Mouse (Mus musculus) midbrain, embryonic 12.5 days (tissue): ENCODE measurements around the gene Ucn2. TPM values are rescaled to one million over a fixed set of nuclear protein-coding genes. Genes with fewer than 3 reads are reported as not detected.

Experiments
- ATAC-seq: fragments of 200-750 bp; cut with Nextera tagmentation; 2 replicates; pipeline ENCODE4 v1.8.0; 2017; ENCODE audit warnings: low read depth, moderate TSS enrichment, moderate library complexity; ENCODE audit not compliant: low FRiP score
- H3K27ac ChIP-seq: fragments of 300-500 bp; sonication (generic); replicated peaks from 2 replicates; pipeline ENCODE4 v1.5.1; 2016; ENCODE audit warnings: mild to moderate bottlenecking
- H3K27me3 ChIP-seq: fragments of 300-500 bp; sonication (generic); 2 replicates; pipeline ENCODE4 v1.6.1; 2016; ENCODE audit warnings: mild to moderate bottlenecking
- H3K36me3 ChIP-seq: fragments of 300-500 bp; sonication (generic); 2 replicates; pipeline ENCODE4 v1.6.1; 2016
- H3K4me1 ChIP-seq: fragments of 300-500 bp; sonication (generic); 2 replicates; pipeline ENCODE4 v1.6.1; 2016
- H3K4me2 ChIP-seq: fragments of 300-500 bp; sonication (generic); replicated peaks from 2 replicates; pipeline ENCODE4 v1.6.1; 2016; ENCODE audit warnings: mild to moderate bottlenecking, moderate library complexity
- H3K4me3 ChIP-seq: fragments of 300-500 bp; sonication (generic); 2 replicates; pipeline ENCODE4 v1.5.1; 2016; ENCODE audit warnings: mild to moderate bottlenecking
- H3K9ac ChIP-seq: fragments of 300-500 bp; sonication (generic); replicated peaks from 2 replicates; pipeline ENCODE4 v1.6.1; 2016; ENCODE audit warnings: mild to moderate bottlenecking, moderate library complexity
- H3K9me3 ChIP-seq: fragments of 300-500 bp; sonication (generic); 2 replicates; pipeline ENCODE4 v1.6.1; 2016; ENCODE audit warnings: mild to moderate bottlenecking
- WGBS: fragments of 180-500 bp; shearing (Covaris S2); methylation state at CpG from one replicate; pipeline ENCODE4 v1.1.7; 2016; 5-methylcytosine and 5-hydroxymethylcytosine counted together
- polyA plus RNA-seq: library from polyadenylated mRNA; unstranded; fragments of >200 nt; fragmentation: Nextera tagmentation; extraction: Ambion mirVana; gene quantifications from 2 replicates; pipeline ENCODE4 v1.2.1, GENCODE M21; 2016

Gene Ucn2
- polyA plus RNA-seq, 1 experiment from 2014 or later: not detected

DNA sequence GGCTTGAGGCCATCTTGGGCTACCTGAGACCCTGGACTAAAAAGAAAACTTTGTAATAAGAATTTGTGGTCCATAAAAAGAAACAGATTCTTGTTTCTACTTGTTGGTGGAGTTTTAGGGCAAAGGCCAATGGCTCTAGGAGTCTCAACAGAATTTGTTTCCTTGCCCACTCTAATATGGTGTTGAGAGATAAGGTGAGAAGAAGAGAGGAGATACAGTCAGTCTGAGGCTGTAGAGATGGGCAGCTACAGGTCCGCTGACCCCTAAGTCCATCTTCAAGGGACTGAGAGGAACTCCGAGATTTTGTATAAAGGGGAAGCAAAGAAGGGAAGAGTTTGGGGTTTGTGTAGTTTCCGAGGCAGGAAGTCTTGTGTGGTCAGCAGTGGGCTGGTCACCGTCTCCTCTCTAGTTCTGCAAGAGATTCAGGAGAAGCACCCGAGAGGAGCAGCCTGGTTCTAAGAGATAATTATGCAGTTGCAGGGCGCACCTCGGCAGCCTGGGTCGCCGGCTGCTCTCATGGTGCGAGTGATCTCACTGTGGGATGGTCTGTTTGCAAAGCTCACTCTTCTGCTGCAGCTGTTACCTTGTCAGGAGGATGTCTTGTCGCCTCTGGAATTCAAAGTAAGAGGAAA is 31.3 kb downstream of the Ucn2 start:
- H3K27me3 ChIP-seq: no peaks in the 10 kb centered on the region
- H3K9me3 ChIP-seq: no peaks in the 10 kb centered on the region
- no peak overlapping the region for H3K4me3 ChIP-seq
- ATAC-seq: no peak
- H3K36me3 ChIP-seq: no peaks in the 10 kb centered on the region
- H3K27ac ChIP-seq: no peak overlapping the region
- 75% methylated on average over 11 of the region's 11 CpGs for WGBS
- no peak overlapping the region for H3K4me2 ChIP-seq
- H3K9ac ChIP-seq: no peak overlapping the region
- H3K4me1 ChIP-seq: no peaks in the 10 kb centered on the region

DNA sequence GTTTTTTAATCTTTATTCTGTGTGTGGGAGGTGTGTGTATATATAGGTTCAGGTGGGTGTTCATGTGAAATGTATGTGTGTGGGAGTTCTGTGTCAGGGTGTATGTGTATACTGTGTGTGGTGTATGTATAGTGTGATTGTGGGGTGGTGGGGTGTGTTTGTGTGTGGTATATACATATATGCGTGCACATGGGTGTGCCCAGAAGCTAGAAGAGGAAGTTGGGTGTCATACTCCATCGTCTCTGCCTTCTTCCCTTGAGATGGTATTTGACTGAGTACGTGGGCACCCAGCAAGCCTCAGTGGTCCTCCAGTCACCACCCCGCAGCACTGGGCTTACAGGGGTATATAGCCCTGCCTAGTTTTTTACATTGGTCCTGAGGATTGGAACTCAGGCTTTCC is 35.6 kb downstream of the Ucn2 start:
- Histone ChIP-seq H3K9me3 (no peaks in the 10 kb centered on the region), H3K27ac (no peak overlapping the region), H3K4me1 (no peaks in the 10 kb centered on the region), H3K4me3 (no peak overlapping the region), H3K27me3 (no peaks in the 10 kb centered on the region), H3K4me2 (no peak overlapping the region), H3K36me3 (no peaks in the 10 kb centered on the region), H3K9ac (no peak overlapping the region)
- ATAC-seq: no peak
- 87% methylated on average over 4 of the region's 4 CpGs for WGBS

DNA sequence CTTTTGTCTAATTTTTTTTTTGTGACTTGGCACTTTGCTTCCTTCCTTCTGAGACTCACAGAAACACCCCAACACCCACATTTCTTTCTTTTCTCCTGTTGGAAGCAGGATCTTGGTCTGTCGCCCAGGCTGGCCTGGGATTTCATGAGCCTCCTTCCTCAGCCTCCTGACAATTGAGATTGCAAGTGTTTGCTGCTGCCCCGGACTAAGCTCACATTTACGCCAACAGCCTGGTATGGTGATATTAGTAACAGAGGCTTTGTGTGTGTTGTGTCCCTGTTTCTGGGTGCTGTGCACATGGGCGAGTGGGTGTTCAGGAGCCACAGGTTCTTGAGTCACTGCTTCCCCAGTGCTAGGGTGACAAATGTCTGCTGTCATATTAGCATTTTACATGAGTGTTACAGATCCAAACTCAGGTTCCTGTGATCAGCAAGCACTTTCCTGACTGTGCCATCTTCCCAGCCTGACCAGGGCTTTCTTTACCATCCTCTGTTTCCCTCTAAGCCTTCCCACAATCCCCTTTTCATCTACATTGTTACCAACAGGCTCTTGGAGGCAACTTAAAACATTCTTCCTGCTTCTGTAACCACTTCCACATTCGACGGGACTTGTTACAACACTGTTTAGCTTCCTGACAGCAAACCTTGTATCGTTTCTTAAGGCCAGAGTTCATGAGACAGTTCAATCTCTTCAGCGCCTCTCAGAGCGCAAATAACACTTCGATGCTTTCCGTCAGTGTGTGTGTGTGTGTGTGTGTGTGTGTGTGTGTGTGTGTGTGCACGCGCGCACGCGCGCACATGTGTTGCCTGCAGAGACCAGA is 37.3 kb downstream of the Ucn2 start:
- H3K27ac ChIP-seq: no peak overlapping the region
- WGBS: 89% methylated on average over 17 of the region's 17 CpGs
- H3K27me3 ChIP-seq: no peaks in the 10 kb centered on the region
- no peak overlapping the region for H3K4me3 ChIP-seq
- no peak overlapping the region for H3K9ac ChIP-seq
- no peaks in the 10 kb centered on the region for H3K9me3 ChIP-seq
- no peak for ATAC-seq
- no peak overlapping the region for H3K4me2 ChIP-seq
- no peaks in the 10 kb centered on the region for H3K4me1 ChIP-seq
- H3K36me3 ChIP-seq: no peaks in the 10 kb centered on the region

DNA sequence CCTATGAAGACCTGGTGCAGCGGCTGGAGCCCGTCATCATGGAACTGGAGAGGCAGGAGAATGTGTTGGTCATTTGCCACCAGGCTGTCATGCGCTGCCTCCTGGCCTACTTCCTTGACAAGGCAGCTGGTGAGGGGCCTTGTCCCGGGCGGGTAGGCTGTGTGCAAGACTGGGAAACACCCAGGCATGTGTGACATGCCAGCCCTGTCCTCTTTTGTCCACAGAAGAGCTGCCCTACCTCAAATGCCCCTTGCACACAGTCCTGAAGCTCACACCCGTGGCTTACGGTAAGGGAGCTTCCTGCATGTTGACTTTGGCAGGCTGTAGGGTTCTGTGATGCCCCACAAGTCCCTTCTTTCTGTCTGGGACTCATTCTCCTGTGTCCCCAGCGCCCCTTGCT is 41.7 kb downstream of the Ucn2 start:
- Histone ChIP-seq H3K27ac (no peak overlapping the region), H3K4me3 (no peak overlapping the region), H3K4me1 (no peaks in the 10 kb centered on the region), H3K36me3 (peaks cover 9% of the 10 kb centered on the region; the same call in 1 of the 2 replicates), H3K9me3 (no peaks in the 10 kb centered on the region), H3K4me2 (no peak overlapping the region), H3K27me3 (no peaks in the 10 kb centered on the region), H3K9ac (no peak overlapping the region)
- 87% methylated on average over 8 of the region's 8 CpGs for WGBS
- no peak for ATAC-seq

DNA sequence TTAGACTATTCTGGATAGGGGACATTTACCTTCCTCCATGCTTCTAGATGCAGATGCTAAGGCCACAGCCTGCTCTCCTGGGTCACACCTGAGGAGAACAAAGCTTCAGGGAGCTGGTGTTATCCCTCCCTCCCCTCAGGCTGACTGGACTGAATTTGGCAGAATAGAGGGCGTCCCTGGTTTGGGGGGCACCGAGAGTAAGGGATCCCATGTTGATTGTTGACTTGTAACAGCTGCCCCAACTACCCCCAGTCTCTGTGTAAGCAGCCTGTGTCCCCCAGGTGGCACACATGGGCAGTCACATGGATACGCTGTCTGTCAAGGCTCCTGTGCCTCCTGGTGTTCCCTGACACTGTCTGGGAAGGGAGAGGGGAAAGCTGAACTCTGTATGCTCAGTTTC is 42.6 kb downstream of the Ucn2 start:
- no peaks in the 10 kb centered on the region for H3K4me1 ChIP-seq
- WGBS: 85% methylated on average over 3 of the region's 3 CpGs
- no peak for ATAC-seq

DNA sequence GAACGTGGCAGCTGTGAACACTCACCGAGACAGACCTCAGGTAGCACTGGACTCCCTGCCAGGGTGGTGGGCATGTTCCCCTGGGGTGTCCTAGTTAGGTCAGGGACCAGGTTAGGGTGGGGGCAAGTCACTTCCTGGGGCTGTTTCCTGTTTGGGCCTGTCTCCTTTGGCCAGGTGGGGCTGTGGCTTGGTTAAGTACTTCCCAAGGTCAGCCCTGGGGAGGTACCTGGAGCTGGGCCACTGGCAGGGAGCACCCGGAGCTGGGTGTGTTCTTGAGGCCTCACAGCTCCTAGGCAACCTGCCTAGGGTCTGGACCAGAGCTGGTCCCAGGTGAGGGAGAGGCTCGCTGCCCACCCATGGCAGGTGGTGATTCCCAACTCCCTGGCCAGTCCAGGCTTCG is 43.1 kb downstream of the Ucn2 start:
- Histone ChIP-seq H3K9me3 (no peaks in the 10 kb centered on the region), H3K9ac (no peak overlapping the region), H3K4me1 (no peaks in the 10 kb centered on the region), H3K27me3 (no peaks in the 10 kb centered on the region), H3K27ac (no peak overlapping the region), H3K36me3 (peaks cover 9% of the 10 kb centered on the region; the same call in 1 of the 2 replicates), H3K4me3 (no peak overlapping the region), H3K4me2 (no peak overlapping the region)
- no peak for ATAC-seq
- WGBS: 72% methylated on average over 5 of the region's 5 CpGs

More for the DNA sequence above, 42.6 kb downstream of the Ucn2 start:
- Histone ChIP-seq H3K4me3 (no peak overlapping the region), H3K4me2 (no peak overlapping the region), H3K27ac (no peak overlapping the region), H3K27me3 (no peaks in the 10 kb centered on the region), H3K36me3 (peaks cover 9% of the 10 kb centered on the region; the same call in 1 of the 2 replicates), H3K9me3 (no peaks in the 10 kb centered on the region), H3K9ac (no peak overlapping the region)

DNA sequence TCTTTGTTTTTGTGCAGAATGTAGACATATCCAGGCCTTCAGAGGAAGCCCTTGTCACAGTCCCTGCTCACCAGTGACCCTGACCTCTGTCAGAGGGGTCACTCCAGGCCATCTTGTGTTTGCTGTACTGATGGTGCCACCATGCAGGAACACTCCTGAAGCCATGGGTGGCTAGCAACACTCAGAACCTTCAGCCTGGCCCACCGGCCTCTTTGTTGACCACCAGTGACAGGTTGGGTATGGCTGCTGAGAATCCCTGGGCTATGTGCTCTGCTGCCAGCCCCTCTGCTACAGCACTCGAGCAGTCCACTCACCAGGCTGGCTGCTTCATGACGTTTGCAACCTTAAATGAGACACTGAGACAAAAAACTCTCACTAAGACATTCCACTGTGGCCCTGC is 44.5 kb downstream of the Ucn2 start:
- Histone ChIP-seq H3K36me3 (peaks cover 9% of the 10 kb centered on the region; the same call in 1 of the 2 replicates), H3K27ac (no peak overlapping the region), H3K4me2 (no peak overlapping the region), H3K27me3 (no peaks in the 10 kb centered on the region), H3K4me1 (no peaks in the 10 kb centered on the region), H3K4me3 (no peak overlapping the region), H3K9me3 (no peaks in the 10 kb centered on the region), H3K9ac (no peak overlapping the region)
- no peak for ATAC-seq
- 68% methylated on average over 3 of the region's 3 CpGs for WGBS

DNA sequence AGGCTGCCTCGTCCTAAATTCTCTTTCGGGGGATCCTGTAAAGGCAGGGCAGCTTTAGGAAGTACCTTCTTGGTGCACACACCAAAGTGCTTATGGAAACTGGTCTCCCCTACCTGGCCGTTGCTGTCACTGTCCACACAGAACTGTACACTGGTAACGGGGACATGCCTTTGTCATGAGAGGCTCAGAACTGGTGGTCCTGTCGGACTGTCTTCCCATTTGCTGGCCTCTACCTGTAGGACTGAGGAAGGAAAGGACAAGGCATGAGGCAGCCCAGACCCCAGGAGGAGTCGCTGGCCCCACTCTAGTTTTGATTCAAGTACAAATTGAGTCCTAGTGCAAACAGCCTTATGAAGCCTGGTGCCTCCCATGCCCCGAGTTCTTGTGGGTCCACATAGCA is 45.2 kb downstream of the Ucn2 start:
- Histone ChIP-seq H3K4me1 (no peaks in the 10 kb centered on the region), H3K27me3 (no peaks in the 10 kb centered on the region), H3K9ac (no peak overlapping the region), H3K9me3 (no peaks in the 10 kb centered on the region), H3K4me3 (no peak overlapping the region), H3K36me3 (peaks cover 9% of the 10 kb centered on the region; the same call in 1 of the 2 replicates), H3K27ac (no peak overlapping the region), H3K4me2 (no peak overlapping the region)
- WGBS: 91% methylated on average over 7 of the region's 7 CpGs
- ATAC-seq: no peak

DNA sequence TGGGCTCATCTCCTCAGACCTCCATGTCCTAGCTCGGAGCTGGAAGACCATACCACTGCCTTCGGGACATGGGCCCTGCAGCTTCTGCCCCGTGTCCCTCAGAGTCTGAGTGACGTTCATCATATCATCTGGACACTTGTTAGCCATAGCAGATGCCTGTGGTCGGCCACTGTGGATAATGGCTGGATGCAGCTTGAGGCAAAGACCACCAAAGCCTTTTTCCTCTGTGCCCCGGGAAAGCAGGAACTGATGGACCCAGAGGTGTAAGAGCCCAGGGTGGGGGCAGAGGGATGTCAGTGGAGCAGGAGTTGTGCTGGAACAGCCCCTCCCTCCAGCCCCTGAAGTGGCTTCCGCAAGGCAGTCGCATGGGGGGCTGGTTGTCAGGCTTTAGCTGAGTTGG is 45.9 kb downstream of the Ucn2 start:
- no peak overlapping the region for H3K4me3 ChIP-seq
- no peak for ATAC-seq
- H3K27me3 ChIP-seq: no peaks in the 10 kb centered on the region
- no peak overlapping the region for H3K9ac ChIP-seq
- peaks cover 9% of the 10 kb centered on the region; the same call in 1 of the 2 replicates for H3K36me3 ChIP-seq
- no peaks in the 10 kb centered on the region for H3K9me3 ChIP-seq
- H3K4me2 ChIP-seq: no peak overlapping the region
- WGBS: 88% methylated on average over 8 of the region's 8 CpGs
- no peaks in the 10 kb centered on the region for H3K4me1 ChIP-seq
- H3K27ac ChIP-seq: no peak overlapping the region

DNA sequence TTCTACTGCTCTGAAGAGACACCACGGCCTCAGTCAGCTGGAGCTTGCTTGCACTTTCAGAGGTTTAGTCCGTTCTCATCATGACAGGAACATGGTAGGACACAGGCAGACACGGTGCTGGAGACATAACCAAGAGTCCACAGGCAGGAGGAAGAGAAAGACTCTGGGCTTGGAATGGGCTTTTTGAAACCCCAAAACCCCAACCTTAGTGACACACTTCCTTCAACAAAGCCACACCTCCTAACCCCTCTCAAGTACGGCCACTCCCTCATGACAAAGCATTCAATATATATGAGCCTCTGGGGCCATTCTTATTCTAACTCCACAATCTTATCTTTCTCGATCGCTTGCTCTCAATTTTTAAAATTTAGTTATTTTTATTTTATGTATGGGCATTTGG is 46.6 kb downstream of the Ucn2 start:
- Histone ChIP-seq H3K9me3 (no peaks in the 10 kb centered on the region), H3K4me1 (no peaks in the 10 kb centered on the region), H3K4me3 (no peak overlapping the region), H3K27me3 (no peaks in the 10 kb centered on the region), H3K9ac (no peak overlapping the region), H3K27ac (no peak overlapping the region), H3K4me2 (no peak overlapping the region), H3K36me3 (peaks cover 9% of the 10 kb centered on the region; the same call in 1 of the 2 replicates)
- 88% methylated on average over 6 of the region's 6 CpGs for WGBS
- no peak for ATAC-seq
